Mouse (Mus musculus) lung, embryonic 15.5 days (tissue): ENCODE measurements around the gene Pnkd. TPM values are rescaled to one million over a fixed set of nuclear protein-coding genes. Genes with fewer than 3 reads are reported as not detected.

Source experiments
- ATAC-seq: fragments of 200-750 bp; cut with Nextera tagmentation; 2 replicates; pipeline ENCODE4 v1.8.0; 2017; ENCODE audit warnings: moderate number of reproducible peaks, borderline replicate concordance; ENCODE audit not compliant: low FRiP score, low TSS enrichment; ENCODE audit errors: extremely low read depth
- H3K27ac ChIP-seq: fragments of 300-500 bp; sonication (generic); 2 replicates; pipeline ENCODE4 v1.5.1; 2015; ENCODE audit warnings: moderate library complexity, mild to moderate bottlenecking, inconsistent platforms
- H3K27me3 ChIP-seq: fragments of 300-500 bp; sonication (generic); 2 replicates; pipeline ENCODE4 v1.6.1; 2015; ENCODE audit warnings: inconsistent platforms
- H3K36me3 ChIP-seq: fragments of 300-500 bp; sonication (generic); 2 replicates; pipeline ENCODE4 v1.6.1; 2015; ENCODE audit warnings: inconsistent platforms
- H3K4me1 ChIP-seq: fragments of 300-500 bp; sonication (generic); 2 replicates; pipeline ENCODE4 v1.6.1; 2015; ENCODE audit warnings: inconsistent platforms
- H3K4me2 ChIP-seq: fragments of 300-500 bp; sonication (generic); 2 replicates; pipeline ENCODE4 v1.6.1; 2015; ENCODE audit warnings: inconsistent platforms, mild to moderate bottlenecking, moderate library complexity
- H3K4me3 ChIP-seq: fragments of 300-500 bp; sonication (generic); 2 replicates; pipeline ENCODE4 v1.5.1; 2015; ENCODE audit warnings: mild to moderate bottlenecking, inconsistent platforms
- H3K9ac ChIP-seq: fragments of 300-500 bp; sonication (generic); 2 replicates; pipeline ENCODE4 v1.6.1; 2015; ENCODE audit warnings: inconsistent platforms
- H3K9me3 ChIP-seq: fragments of 300-500 bp; sonication (generic); 2 replicates; pipeline ENCODE4 v1.6.1; 2016; ENCODE audit warnings: inconsistent platforms
- WGBS: fragments of 180-500 bp; shearing (Covaris S2); methylation state at CpG from one replicate; pipeline ENCODE4 v1.1.7; 2015; 5-methylcytosine and 5-hydroxymethylcytosine counted together
- polyA plus RNA-seq: library from polyadenylated mRNA; unstranded; fragments of >200 nt; fragmentation: Nextera tagmentation; extraction: Ambion mirVana; gene quantifications from 2 replicates; pipeline ENCODE4 v1.2.1, GENCODE M21; 2015

The Pnkd gene
- polyA plus RNA-seq, 1 experiment from 2014 or later, result 106 TPM

- Histone ChIP-seq H3K4me1 (peaks cover 10% of the 10 kb centered on the region), H3K9me3 (no peaks in the 10 kb centered on the region), H3K27me3 (no peaks in the 10 kb centered on the region), H3K9ac (no peak overlapping the region), H3K4me2 (no peak overlapping the region), H3K36me3 (no peaks in the 10 kb centered on the region), H3K27ac (no peak overlapping the region), H3K4me3 (no peak overlapping the region)
- no peak for ATAC-seq
- WGBS, result 45% methylated on average over 4 of the region's 4 CpGs
Observed at GRCm38 (mm10) chr1:74370040-74370439, 85.3 kb downstream of the Pnkd start.

DNA sequence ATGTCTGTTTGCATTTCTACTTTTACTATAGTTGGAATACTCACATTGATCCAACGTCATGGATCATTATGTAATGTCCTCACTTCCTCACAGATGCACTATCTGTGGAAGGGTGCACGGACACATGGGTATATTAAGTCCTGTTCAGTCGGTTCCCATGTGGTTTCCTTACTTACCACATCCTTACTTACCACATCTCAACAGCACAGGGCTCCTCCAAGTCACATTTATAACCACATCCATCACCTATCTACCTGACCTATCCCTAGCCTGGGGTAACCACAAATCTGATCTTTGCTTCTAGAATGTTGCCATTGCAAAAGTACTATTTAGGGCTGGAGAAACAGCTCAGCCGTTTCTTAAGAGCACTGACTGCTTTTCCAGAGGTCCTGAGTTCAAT is 88.6 kb downstream of the Pnkd start:
- Histone ChIP-seq H3K9me3 (no peaks in the 10 kb centered on the region), H3K27me3 (no peaks in the 10 kb centered on the region), H3K4me1 (peaks cover 1% of the 10 kb centered on the region; the same call in 1 of the 2 replicates), H3K4me2 (no peak overlapping the region), H3K9ac (no peak overlapping the region), H3K27ac (no peak overlapping the region), H3K36me3 (no peaks in the 10 kb centered on the region), H3K4me3 (no peak overlapping the region)
- 51% methylated on average over 4 of the region's 4 CpGs for WGBS
- no peak for ATAC-seq

GRCm38 (mm10) chr1:74374980-74375379 is 90.2 kb downstream of the Pnkd start, which contains the start of gene Slc11a1:
Gene Slc11a1 (plus strand): TSS chr1:74375195.
- Histone ChIP-seq H3K9ac (no peak within 1 kb of the TSS), H3K9me3 (no peaks in the 10 kb centered on the region), H3K4me1 (no peaks in the 10 kb centered on the region), H3K27ac (no peak within 1 kb of the TSS), H3K36me3 (no peaks in the 10 kb centered on the region), H3K27me3 (no peaks in the 10 kb centered on the region), H3K4me2 (no peak within 1 kb of the TSS), H3K4me3 (no peak within 1 kb of the TSS)
- WGBS, result 58% methylated on average over 8 of the region's 8 CpGs
- ATAC-seq, result 0 out of 2 replicates have a peak, but pooled peaks have one; percentile 24

DNA sequence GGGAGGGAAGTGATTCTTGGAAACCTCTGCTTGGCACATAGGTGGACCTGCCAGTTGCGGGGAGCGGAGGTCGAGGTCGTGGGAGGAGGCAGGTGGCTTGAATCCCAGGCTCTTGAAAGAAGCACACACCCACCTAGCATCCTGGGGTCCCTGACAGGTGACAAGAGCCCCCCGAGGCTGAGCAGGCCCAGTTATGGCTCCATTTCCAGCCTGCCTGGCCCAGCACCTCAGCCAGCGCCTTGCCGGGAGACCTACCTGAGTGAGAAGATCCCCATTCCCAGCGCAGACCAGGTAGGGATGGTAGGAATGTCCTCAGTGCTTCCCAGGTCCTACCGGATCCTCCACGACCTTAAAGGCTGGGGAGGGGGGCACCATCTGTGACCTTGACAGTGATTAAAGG is 90.8 kb downstream of the Pnkd start:
- no peak overlapping the region for H3K4me2 ChIP-seq
- H3K27me3 ChIP-seq, result no peaks in the 10 kb centered on the region
- H3K27ac ChIP-seq, result no peak overlapping the region
- no peak overlapping the region for H3K4me3 ChIP-seq
- H3K36me3 ChIP-seq, result no peaks in the 10 kb centered on the region
- ATAC-seq, result no peak
- WGBS, result 73% methylated on average over 10 of the region's 10 CpGs
- no peak overlapping the region for H3K9ac ChIP-seq
- no peaks in the 10 kb centered on the region; the same call in 1 of the 2 replicates for H3K4me1 ChIP-seq
- no peaks in the 10 kb centered on the region for H3K9me3 ChIP-seq

DNA sequence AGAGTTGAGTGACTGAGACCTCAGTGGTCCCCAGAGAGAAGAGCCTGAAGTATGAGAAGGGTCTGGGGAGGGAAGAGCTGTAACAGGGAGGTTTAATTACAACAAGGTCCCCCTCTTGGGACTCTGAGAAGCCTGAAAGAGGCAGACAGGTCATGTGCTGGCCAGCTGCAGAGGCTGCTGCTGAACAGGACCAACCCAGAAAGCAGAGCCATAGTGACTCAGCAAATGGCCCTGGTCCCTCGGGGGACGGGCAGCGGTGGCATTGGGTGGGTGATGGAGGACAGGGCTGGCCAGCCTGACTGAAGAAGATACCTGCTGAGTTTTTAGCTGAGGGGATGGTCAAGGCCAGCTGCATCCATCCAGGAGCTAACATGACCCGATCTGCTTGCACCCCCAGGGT is 91.7 kb downstream of the Pnkd start:
- no peak overlapping the region for H3K4me3 ChIP-seq
- ATAC-seq, result no peak

DNA sequence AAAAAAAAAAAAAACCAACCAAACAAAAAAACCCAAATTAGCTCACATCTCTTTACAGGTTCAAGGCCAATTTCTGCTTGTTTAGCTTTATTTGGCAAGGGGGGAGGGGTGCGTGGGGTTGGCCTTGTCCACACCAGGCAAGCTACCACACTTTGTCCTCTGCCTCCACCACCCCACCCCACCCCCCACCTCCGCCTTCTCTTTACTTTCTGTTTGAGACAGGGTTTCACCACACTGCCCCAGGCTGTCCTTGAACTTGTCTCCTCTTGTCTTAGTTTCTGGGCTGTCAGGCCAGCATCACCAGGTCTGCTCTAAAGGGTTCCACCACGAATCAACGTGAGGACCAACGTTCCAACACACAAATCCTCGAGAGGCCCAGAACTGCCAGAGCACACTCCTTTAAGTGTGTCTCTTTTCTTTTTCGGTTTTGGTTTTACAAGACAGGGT is 94.4 kb downstream of the Pnkd start:
- Histone ChIP-seq H3K4me3 (no peak overlapping the region), H3K27ac (no peak overlapping the region), H3K4me2 (no peak overlapping the region), H3K27me3 (no peaks in the 10 kb centered on the region), H3K4me1 (no peaks in the 10 kb centered on the region; the same call in 1 of the 2 replicates), H3K9ac (no peak overlapping the region), H3K36me3 (no peaks in the 10 kb centered on the region), H3K9me3 (no peaks in the 10 kb centered on the region)
- ATAC-seq, result no peak
- 79% methylated on average over 7 of the region's 7 CpGs for WGBS

More for the DNA sequence above, 91.7 kb downstream of the Pnkd start:
- WGBS, result 73% methylated on average over 4 of the region's 4 CpGs
- no peak overlapping the region for H3K4me2 ChIP-seq
- no peak overlapping the region for H3K9ac ChIP-seq
- H3K27ac ChIP-seq, result no peak overlapping the region
- H3K27me3 ChIP-seq, result no peaks in the 10 kb centered on the region
- H3K9me3 ChIP-seq, result no peaks in the 10 kb centered on the region
- H3K4me1 ChIP-seq, result no peaks in the 10 kb centered on the region; the same call in 1 of the 2 replicates
- H3K36me3 ChIP-seq, result no peaks in the 10 kb centered on the region

GRCm38 (mm10) chr1:74380484-74380883 is 95.8 kb downstream of the Pnkd start:
- 65% methylated on average over 5 of the region's 5 CpGs for WGBS
- H3K27me3 ChIP-seq, result no peaks in the 10 kb centered on the region

DNA sequence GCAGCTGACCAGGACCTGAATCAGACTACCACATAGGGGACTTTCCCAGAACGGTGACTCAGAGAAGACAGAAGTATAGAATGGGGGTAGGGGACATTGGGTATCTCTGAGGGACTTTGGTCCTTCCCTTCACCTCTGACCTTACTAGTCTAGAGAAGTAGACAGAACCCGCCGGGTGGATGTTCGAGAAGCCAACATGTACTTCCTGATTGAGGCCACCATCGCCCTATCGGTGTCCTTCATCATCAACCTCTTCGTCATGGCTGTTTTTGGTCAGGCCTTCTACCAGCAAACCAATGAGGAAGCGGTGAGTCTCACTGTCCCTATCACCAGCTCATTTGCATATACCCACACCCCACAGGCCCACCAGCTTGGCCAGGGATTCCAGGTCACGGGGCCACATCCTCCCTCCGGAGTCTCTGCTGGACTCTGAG is 96.9 kb downstream of the Pnkd start:
- Histone ChIP-seq H3K4me1 (no peaks in the 10 kb centered on the region; the same call in 1 of the 2 replicates), H3K9me3 (no peaks in the 10 kb centered on the region), H3K4me2 (no peak overlapping the region), H3K27ac (no peak overlapping the region), H3K36me3 (no peaks in the 10 kb centered on the region), H3K27me3 (no peaks in the 10 kb centered on the region), H3K4me3 (no peak overlapping the region), H3K9ac (no peak overlapping the region)
- no peak for ATAC-seq
- 86% methylated on average over 10 of the region's 10 CpGs for WGBS

More at GRCm38 (mm10) chr1:74380484-74380883, 95.8 kb downstream of the Pnkd start:
- Histone ChIP-seq H3K9me3 (no peaks in the 10 kb centered on the region), H3K9ac (no peak overlapping the region), H3K36me3 (no peaks in the 10 kb centered on the region), H3K4me2 (no peak overlapping the region), H3K4me1 (no peaks in the 10 kb centered on the region; the same call in 1 of the 2 replicates), H3K4me3 (no peak overlapping the region), H3K27ac (no peak overlapping the region)
- ATAC-seq, result no peak

DNA sequence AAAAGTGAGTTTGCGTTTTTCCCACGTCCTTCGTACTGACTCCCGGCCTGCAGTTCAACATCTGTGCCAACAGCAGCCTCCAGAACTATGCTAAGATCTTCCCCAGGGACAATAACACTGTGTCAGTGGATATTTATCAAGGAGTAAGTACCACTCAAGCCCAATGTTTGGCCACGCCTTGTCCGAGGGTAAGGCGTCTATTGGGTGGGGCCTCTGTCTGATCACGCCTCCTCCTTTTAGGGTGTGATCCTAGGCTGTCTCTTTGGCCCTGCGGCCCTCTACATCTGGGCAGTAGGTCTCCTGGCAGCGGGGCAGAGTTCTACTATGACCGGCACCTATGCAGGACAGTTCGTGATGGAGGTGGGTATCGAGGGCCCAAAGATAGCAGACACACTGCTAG is 98.7 kb downstream of the Pnkd start:
- Histone ChIP-seq H3K27me3 (no peaks in the 10 kb centered on the region), H3K4me3 (no peak overlapping the region), H3K36me3 (no peaks in the 10 kb centered on the region), H3K27ac (no peak overlapping the region), H3K4me1 (peaks cover 9% of the 10 kb centered on the region; the same call in 1 of the 2 replicates), H3K9ac (no peak overlapping the region), H3K9me3 (no peaks in the 10 kb centered on the region), H3K4me2 (no peak overlapping the region)
- WGBS, result 67% methylated on average over 13 of the region's 13 CpGs
- ATAC-seq, result no peak

- Histone ChIP-seq H3K4me3 (no peak overlapping the region), H3K4me2 (no peak overlapping the region), H3K4me1 (peaks cover 13% of the 10 kb centered on the region), H3K27ac (no peak overlapping the region), H3K9ac (no peak overlapping the region), H3K36me3 (no peaks in the 10 kb centered on the region), H3K27me3 (no peaks in the 10 kb centered on the region), H3K9me3 (no peaks in the 10 kb centered on the region)
- ATAC-seq, result no peak
- WGBS, result 79% methylated on average over 8 of the region's 8 CpGs
Observed at GRCm38 (mm10) chr1:74384525-74384924, 99.8 kb downstream of the Pnkd start.

GRCm38 (mm10) chr1:74385064-74385463 is 100.3 kb downstream of the Pnkd start:
- H3K27ac ChIP-seq, result no peak overlapping the region
- H3K4me2 ChIP-seq, result no peak overlapping the region
- peaks cover 19% of the 10 kb centered on the region for H3K4me1 ChIP-seq
- whole genome bisulfite sequencing, result 90% methylated on average over 10 of the region's 10 CpGs
- H3K36me3 ChIP-seq, result no peaks in the 10 kb centered on the region
- no peak overlapping the region for H3K9ac ChIP-seq
- no peaks in the 10 kb centered on the region for H3K27me3 ChIP-seq
- no peak overlapping the region for H3K4me3 ChIP-seq
- no peaks in the 10 kb centered on the region for H3K9me3 ChIP-seq
- ATAC-seq, result no peak

DNA sequence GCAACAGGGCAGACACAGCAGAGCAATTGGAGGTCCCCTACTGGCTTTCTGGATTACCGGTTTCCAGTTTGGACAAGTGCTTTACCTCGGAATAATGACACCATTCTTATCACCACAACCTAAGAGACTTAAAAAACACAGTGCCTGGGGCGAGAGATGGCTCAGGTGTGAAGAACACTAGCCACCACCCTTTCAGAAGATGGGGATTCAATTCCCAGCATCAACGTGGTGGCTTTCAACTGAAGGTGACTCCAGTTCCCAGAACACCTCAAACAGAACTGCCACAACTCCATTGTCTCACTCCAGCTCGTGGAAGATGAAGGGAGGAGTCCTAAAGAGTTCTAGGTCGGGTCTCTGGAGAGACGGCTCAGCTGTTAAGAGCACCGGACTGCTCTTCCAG is 100.8 kb downstream of the Pnkd start:
- Histone ChIP-seq H3K4me1 (peaks cover 23% of the 10 kb centered on the region), H3K9ac (no peak overlapping the region), H3K4me3 (no peak overlapping the region), H3K36me3 (no peaks in the 10 kb centered on the region), H3K27me3 (no peaks in the 10 kb centered on the region), H3K9me3 (no peaks in the 10 kb centered on the region), H3K27ac (no peak overlapping the region), H3K4me2 (no peak overlapping the region)
- ATAC-seq, result no peak
- 74% methylated on average over 8 of the region's 8 CpGs for WGBS

DNA sequence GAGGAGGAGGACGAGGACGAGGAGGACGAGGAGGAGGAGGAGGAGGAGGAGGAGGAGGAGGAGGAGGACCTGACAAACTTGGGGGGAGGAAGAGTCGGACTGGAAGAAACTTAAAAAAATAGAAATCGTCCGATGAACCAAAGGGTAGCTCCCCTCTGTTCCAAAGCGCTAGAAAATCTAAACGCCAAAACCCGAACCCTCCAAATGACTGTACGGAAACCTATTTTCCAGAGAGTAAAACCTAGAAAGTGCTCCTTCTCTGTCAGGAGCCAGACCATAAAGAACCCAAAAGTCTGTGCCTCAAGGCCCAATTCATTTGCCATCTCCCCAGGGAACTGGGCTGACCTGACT is 101.6 kb downstream of the Pnkd start:
- ATAC-seq, result no peak
- Histone ChIP-seq H3K4me1 (peaks cover 28% of the 10 kb centered on the region), H3K27ac (peak overlapping the region; percentile 99), H3K36me3 (no peaks in the 10 kb centered on the region), H3K4me2 (peak overlapping the region; percentile 65), H3K9me3 (no peaks in the 10 kb centered on the region), H3K4me3 (peak overlapping the region; percentile 55), H3K9ac (peak overlapping the region; percentile 61), H3K27me3 (no peaks in the 10 kb centered on the region)
- WGBS, result 42% methylated on average over 7 of the region's 10 CpGs
